Mouse (Mus musculus): ENCODE results near the gene Psmc3.
A peak's percentile ranks its signal among the peaks of the same experiment; 100 is the strongest.
"Not testable (repeated sequence)": the region's sequence is repeated elsewhere in the genome, so short reads cannot be mapped to it uniquely, and the experiment has no call there.

Psmc3 gene

GRCm38 (mm10) chr2:91053934-91054382 lies at the start of gene Psmc3:
Gene Psmc3 (plus strand): TSS chr2:91054009.
- peak; percentile 94 for DNase-seq

DNA sequence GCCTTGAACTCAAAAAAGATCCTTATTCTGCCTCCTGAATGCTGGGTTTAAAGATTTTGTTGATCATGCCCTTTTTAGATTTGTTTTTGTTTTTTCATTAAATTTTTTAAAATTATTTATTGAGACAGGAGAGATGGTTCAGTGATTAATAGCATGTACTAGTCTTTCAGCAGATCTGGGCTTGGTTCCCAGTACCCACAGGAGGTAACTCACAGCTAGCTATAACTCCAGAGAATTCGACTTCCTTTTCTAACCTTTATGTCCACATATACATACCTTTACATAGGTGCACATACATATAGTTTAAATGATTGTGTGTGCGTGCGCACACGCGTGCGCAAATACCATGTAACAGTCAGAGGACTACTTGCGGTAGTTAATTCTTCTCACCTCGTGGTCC lies 45.3 kb upstream of the Psmc3 start:
- DNase-seq, result no peak

DNA sequence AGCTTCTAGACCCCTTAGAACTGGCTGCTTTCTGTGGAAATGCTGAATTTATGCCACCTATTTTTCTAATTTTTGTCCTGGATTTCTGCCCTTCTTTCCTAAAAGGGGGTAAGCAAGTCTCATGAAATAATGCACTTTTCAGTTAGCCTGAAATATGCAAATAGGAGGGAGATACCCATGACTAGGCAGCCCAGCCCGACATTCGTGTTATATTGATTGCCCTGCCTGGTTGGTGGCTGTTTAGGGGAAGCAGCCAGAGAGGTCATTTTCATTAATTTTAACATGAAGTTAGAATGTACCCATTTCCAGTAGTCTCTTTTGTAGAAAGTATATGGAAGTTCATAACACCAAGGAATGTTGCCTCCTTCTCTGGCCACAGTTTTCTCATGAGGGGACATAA lies 39.9 kb upstream of the Psmc3 start:
- DNase-seq, result no peak

DNA sequence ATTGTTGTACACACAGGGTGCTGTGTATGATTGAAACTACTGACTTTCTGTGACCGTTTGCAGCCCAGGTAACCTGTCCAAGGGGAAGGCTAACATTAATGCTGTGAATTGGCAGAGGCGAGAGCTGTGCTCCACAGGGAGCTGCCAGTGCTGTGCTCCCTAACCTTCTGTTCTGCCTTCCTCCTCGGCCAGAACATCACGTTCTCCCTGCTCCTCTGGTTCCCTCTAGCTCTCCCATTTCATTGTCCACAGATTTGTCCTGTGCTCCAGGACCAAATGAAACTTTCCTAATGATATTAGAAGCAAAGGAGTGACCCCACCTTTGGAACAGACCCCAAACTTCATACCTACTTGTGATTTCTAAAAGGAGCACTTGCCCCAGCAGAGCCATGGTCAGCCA lies 38.4 kb upstream of the Psmc3 start:
- no peak for DNase-seq

DNA sequence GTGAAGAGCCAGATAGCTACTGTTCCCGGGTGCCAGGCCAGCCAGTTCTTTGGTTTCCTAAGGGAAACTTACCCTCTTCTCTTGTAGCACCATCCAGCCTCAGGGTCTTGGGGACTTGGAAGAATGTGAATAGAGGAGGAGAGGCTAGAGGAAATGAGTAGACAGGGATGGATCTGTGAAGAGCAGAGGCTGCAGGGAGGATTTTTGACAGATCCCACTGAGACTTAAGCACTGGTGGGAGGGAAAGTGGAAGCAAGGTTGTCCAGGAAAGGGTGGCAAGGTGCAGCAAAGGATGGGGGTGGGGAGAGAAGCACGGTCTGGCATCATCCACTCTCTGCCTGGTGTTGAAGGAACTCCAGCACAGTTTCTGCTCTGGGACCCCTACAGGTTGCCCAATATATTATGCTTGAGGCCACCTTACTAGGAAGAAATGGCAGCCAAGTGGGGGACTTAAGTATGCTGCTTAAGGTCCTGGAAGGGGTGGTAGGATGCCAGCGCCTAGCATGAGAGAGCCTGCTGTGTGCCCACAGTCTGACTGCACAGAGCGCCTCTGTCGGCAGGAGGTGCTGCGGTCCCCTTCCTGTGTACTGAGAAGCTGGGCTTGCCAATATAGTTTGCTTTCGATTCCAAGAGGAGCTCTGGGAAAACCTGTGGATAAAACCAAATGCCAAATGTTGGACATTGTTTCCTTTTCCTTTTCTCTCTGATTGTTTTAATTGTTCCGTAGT lies 35.6 kb upstream of the Psmc3 start:
- DNase-seq, result no peak

GRCm38 (mm10) chr2:91019911-91020310 lies 33.9 kb upstream of the Psmc3 start:
- DNase-seq, result no peak

DNA sequence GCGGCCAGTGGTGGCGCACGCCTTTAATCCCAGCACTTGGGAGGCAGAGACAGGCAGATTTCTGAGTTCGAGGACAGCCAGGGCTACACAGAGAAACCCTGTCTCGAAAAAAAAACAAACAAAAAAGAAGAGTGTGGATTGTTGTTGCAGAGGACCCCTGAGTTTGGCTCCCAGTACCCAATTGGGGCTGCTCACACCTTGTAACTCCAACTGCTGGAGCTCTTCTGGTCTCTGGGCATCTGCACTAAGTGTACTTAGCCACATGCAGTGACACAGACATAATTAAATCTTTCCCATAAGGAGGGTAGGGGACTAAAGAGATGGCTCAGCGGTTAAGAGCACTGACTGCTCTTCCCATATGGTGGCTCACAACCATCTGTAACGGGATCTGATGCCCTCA lies 31.5 kb upstream of the Psmc3 start:
- not testable (repeated sequence) for DNase-seq

GRCm38 (mm10) chr2:91023131-91023530 lies 30.7 kb upstream of the Psmc3 start:
- DNase-seq, result no peak

DNA sequence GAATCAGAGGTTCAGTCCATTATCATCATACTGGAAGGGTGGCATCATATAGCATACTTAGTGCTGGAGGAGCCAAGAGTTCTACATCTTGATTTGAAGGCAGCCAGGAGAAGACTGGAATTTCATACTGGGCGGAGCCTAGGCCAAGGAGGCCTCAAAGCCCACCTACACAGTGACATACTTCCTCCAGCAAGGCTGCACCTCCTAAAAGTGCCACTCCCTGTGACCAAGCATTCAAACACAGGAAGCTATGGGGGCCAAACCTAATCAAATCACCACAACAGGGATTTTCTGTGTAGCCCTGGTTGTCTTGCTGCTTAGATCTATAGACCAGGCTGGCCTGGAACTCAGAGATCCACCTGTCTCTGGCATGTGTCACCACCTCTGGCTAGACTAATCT lies 29.9 kb upstream of the Psmc3 start:
- DNase-seq, result no peak

GRCm38 (mm10) chr2:91025081-91025516 lies 28.7 kb upstream of the Psmc3 start:
- DNase-seq, result no peak

DNA sequence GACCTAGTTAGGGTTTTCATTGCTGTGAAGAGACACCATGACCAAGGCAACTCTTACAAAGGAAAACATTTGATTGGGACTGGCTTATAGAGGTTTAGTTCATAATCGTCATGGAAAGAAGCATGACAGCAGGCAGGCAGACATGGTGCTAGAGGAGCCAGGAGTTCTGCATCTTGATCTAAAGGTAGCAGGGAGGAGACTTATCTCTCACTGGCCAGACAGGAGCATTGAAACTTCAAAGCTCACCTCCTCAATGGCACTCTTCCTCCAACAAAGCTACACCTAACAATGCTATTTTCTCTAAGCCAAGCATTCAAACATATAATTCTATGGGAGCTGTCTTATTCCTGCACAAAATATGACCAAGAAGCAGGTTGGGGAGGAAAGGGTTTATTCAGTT lies 27.3 kb upstream of the Psmc3 start:
- DNase-seq, result no peak

GRCm38 (mm10) chr2:91027391-91028214 lies 26.2 kb upstream of the Psmc3 start:
- DNase-seq, result peak; percentile 24

DNA sequence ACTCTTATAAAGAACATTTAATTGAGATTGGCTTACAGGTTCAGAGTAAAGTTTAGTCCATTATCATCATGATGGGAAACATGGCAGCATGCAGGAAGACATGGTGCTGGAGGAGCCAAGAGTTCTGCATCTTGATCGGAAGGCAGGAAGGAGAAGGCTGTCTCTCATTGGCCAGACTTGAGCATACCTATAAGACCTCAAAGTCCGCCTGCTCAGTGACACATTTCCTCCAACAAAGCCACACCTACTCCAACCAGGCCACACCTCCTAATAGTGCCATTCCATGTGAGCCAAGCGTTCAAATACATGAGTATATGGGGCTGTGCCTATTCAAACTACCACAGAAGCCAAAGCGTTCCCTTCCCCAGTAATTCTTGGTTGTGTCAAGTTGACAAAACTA lies 22.6 kb upstream of the Psmc3 start:
- DNase-seq, result no peak

DNA sequence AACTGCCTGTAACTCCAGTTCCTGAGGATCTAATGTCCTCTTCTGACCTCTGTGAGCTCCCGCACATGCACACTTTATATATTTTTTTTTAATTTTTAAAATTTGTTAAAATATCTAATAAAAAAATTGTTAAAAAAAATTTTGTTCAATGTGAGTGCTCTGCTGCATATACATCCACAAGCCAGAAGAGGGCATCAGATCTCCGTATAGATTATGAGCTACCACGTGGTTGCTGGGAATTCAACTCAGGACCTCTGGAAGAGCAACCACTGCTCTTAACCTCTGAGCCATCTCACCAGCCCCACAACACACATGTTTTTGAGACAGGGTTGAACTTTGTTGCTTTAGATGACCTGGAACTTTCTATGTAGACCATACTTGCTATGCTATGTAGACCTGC lies 20.8 kb upstream of the Psmc3 start:
- DNase-seq, result no peak

GRCm38 (mm10) chr2:91035385-91035784 lies 18.4 kb upstream of the Psmc3 start, which contains the start of gene Rapsn:
Gene Rapsn (plus strand): TSS chr2:91035620.
- peak; percentile 78 for DNase-seq

DNA sequence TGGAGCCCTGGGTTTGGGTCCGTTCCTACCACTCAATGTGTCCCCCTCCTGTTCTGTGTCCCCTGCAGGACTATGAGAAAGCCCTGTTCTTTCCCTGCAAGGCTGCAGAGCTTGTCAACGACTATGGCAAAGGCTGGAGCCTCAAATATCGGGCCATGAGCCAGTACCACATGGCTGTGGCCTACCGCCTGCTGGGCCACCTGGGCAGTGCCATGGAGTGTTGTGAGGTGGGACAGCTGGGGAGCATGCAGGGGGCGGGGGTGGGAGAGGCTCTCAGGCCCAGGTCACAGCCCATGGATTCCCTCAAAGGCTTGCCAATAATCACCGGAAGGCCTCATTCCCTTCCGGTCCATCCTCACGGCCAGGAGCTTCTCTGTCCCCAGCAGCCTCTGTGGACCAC lies 12.0 kb upstream of the Psmc3 start:
- no peak for DNase-seq

DNA sequence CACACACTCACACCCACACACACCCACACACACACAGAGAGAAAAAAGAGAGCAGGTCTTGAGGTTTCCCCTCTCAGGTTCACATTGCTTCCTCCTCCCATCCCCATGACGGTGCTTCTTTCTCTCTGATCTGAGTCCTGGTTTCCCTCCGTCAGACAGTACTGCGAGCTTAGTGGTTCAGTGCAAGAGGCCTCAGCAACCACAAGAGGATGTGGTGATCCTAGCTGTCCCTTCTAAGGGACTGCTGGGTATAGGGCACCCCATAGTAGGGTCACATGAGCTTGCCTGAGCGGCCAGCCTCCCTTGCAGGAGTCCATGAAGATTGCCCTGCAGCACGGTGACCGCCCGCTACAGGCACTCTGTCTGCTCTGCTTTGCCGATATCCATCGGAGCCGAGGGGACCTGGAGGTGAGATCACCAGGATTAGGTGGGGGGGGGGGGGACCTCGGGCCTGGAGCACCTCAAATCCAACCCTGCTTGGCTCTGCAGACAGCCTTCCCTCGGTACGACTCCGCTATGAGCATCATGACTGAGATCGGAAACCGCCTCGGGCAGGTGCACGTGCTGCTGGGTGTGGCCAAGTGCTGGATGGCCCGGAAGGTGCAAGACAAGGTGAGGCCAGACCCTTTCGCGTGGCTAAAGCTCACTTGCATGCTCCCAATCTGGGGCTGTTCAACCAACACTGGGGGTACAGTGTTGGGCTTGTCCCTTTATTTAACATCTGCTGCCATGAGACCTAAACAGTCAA lies 11.0 kb upstream of the Psmc3 start:
- DNase-seq, result no peak

GRCm38 (mm10) chr2:91044727-91045126 lies 9.1 kb upstream of the Psmc3 start:
- DNase-seq, result no peak

DNA sequence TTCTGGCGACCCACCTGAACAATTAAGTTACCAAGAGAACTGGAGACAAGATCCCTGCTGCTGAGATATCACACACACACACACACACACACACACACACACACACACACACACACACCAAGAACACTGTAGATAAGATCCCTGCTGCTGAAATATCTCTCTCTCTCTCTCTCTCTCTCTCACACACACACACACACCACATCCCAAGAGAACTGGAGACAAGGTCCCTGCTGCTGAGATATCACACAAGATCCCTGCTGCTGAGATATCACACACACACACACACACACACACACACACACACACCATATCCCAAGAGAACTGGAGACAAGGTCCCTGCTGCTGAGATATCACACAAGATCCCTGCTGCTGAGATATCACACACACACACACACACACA lies 8.0 kb upstream of the Psmc3 start:
- DNase-seq, result not testable (repeated sequence)

DNA sequence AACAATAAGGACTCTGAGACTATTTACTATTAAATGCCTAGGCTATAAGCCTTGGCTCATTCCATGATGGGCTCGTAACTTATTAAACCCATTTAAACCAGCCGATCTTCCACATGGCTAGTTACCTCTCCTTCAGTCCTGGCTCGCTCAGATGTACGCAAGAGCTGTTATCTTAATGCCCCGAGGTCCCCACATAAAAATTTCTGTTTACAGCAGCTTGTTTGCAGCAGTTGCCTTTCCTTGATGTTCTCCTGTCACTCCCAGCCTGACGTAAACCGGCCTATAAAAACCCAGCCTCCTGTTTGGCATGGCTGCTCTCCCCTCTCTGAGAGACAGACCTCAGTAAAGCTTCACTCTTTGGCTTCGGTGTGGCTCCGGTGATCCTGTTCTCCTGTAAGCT lies 6.5 kb upstream of the Psmc3 start:
- peak; percentile 54 for DNase-seq

DNA sequence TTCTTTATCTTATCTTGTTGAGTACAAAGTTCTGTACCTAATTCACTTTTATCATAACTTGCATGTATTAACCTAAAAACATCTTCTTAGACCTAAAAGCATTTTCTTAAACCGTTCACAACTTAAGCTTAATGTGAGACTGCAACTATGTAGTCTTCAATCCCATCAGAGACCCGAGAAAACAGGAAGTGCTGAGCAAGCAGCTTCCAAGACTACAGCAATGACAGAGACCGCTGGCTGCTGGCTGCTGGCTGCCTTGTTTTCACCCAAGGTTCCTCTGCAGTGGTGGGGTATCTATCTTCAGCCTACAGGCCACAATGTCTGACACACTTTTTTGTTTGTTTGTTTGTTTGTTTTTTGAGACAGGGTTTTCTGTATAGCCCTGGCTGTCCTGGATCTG lies 1.9 kb upstream of the Psmc3 start:
- DNase-seq, result no peak

DNA sequence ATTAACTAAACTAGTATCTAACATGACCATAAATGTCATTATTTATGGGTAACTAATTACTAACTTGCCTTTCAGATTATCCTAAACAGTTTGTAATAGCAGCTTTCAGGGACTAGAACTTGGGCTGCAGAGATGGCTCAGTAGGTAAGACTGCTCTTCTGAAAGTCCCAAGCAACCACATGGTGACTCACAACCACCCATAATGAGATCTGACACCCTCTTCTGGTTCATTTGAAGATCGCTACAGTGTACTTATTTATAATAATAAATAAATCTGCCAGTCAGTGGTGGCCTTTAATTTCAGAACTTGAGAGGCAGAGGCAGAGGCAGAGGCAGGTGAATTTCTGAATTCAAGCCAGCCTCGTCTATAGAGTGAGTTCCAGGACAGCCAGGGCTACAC lies 1.1 kb upstream of the Psmc3 start:
- DNase-seq, result no peak

- no peak for DNase-seq
These were observed 452 bp upstream of the Psmc3 start for GRCm38 (mm10) chr2:91053181-91053933.

All from kidney, adult 11 months (tissue).